Mouse (Mus musculus): ENCODE results near the gene March9.
"Not testable (repeated sequence)": the region's sequence is repeated elsewhere in the genome, so short reads cannot be mapped to it uniquely, and the experiment has no call there.

The March9 gene

GRCm38 (mm10) chr10:127062503-127062902 is 2.5 kb upstream of the March9 start:
- no peak for DNase-seq (ENCODE audit: low read depth)

GRCm38 (mm10) chr10:127062101-127062500 is 2.1 kb upstream of the March9 start:
- DNase-seq (ENCODE audit: low read depth), result not testable (repeated sequence)

- no peak for DNase-seq (ENCODE audit: low read depth)
These were observed 1.5 kb upstream of the March9 start for GRCm38 (mm10) chr10:127061513-127061912.

GRCm38 (mm10) chr10:127061085-127061484 is 1.1 kb upstream of the March9 start:
- DNase-seq (ENCODE audit: low read depth), result no peak

GRCm38 (mm10) chr10:127059174-127059967 is 613 bp downstream of the March9 start:
- DNase-seq (ENCODE audit: low read depth), result peak; percentile 54

- DNase-seq (ENCODE audit: low read depth), result peak; percentile 43
These were observed 1.3 kb downstream of the March9 start for GRCm38 (mm10) chr10:127058708-127059107.

GRCm38 (mm10) chr10:127058161-127058560 is 1.8 kb downstream of the March9 start:
- DNase-seq (ENCODE audit: low read depth), result peak; percentile 90

GRCm38 (mm10) chr10:127056490-127056889 is 3.5 kb downstream of the March9 start:
- no peak for DNase-seq (ENCODE audit: low read depth)

GRCm38 (mm10) chr10:127055406-127055805 is 4.6 kb downstream of the March9 start:
- no peak for DNase-seq (ENCODE audit: low read depth)

GRCm38 (mm10) chr10:127054646-127055045 is 5.3 kb downstream of the March9 start:
- no peak for DNase-seq (ENCODE audit: low read depth)

GRCm38 (mm10) chr10:127050119-127050474 is 9.9 kb downstream of the March9 start:
- DNase-seq (ENCODE audit: low read depth), result no peak

- DNase-seq (ENCODE audit: low read depth), result peak; percentile 48
These were observed 10.4 kb downstream of the March9 start for GRCm38 (mm10) chr10:127049395-127050118.

- no peak for DNase-seq (ENCODE audit: low read depth)
These were observed 11.2 kb downstream of the March9 start for GRCm38 (mm10) chr10:127048608-127049394.

- DNase-seq (ENCODE audit: low read depth), result no peak
These were observed 12.0 kb downstream of the March9 start, which contains the start of gene Cyp27b1 for GRCm38 (mm10) chr10:127047954-127048353. Gene Cyp27b1 (plus strand): TSS chr10:127048250.

- DNase-seq (ENCODE audit: low read depth), result no peak
These were observed 16.8 kb downstream of the March9 start for GRCm38 (mm10) chr10:127043187-127043586.

GRCm38 (mm10) chr10:127042468-127043115 is 17.4 kb downstream of the March9 start:
- peak; percentile 40 for DNase-seq (ENCODE audit: low read depth)

- peak; percentile 92 for DNase-seq (ENCODE audit: low read depth)
These were observed 18.1 kb downstream of the March9 start for GRCm38 (mm10) chr10:127041774-127042338.

- DNase-seq (ENCODE audit: low read depth), result no peak
These were observed 18.7 kb downstream of the March9 start, which contains the start of the genes Mettl1 and Eef1akmt3 for GRCm38 (mm10) chr10:127041274-127041766. Gene Mettl1 (plus strand): TSS chr10:127041414. Gene Eef1akmt3 (minus strand): TSS chr10:127041513.

GRCm38 (mm10) chr10:127040569-127041214 is 19.3 kb downstream of the March9 start:
- DNase-seq (ENCODE audit: low read depth), result peak; percentile 41

- DNase-seq (ENCODE audit: low read depth), result no peak
These were observed 22.3 kb downstream of the March9 start for GRCm38 (mm10) chr10:127037641-127038040.

GRCm38 (mm10) chr10:127036273-127036672 is 23.7 kb downstream of the March9 start:
- no peak for DNase-seq (ENCODE audit: low read depth)
